Mouse (Mus musculus) G1E (cell line): ENCODE data around the gene Gabarapl1.

ENCODE experiments used
- CTCF ChIP-seq: IDR thresholded peaks from 2 replicates; pipeline ENCODE4 v1.5.1; 2012; ENCODE audit warnings: low read depth, low read length, inconsistent platforms, mixed read lengths
- GATA1 ChIP-seq: IDR thresholded peaks from 2 replicates; pipeline ENCODE4 v1.6.1; 2012; ENCODE audit warnings: borderline replicate concordance, low read length, inconsistent platforms, mixed read lengths
- GATA2 ChIP-seq: IDR thresholded peaks from 2 replicates; pipeline ENCODE4 v1.6.1; 2012; ENCODE audit warnings: low read depth, low read length, inconsistent platforms, borderline replicate concordance
- POLR2AphosphoS5 ChIP-seq: IDR thresholded peaks from 2 replicates; pipeline ENCODE4 v1.6.1; 2012; ENCODE audit warnings: low read depth, low read length, inconsistent platforms; ENCODE audit not compliant: insufficient replicate concordance
- TAL1 ChIP-seq: conservative IDR thresholded peaks from 2 replicates; pipeline ENCODE4 v1.6.1; 2012; ENCODE audit warnings: low read depth, low read length, inconsistent platforms, mixed read lengths

GRCm38 (mm10) chr6:129514376-129514775 lies 18.6 kb upstream of the Gabarapl1 start:
- TF ChIP-seq CTCF: no peak
- no peak for TF ChIP-seq GATA1
- no peak for TF ChIP-seq POLR2AphosphoS5
- no peak for TF ChIP-seq TAL1
- no peak for TF ChIP-seq GATA2
